Mouse (Mus musculus): Measurements from ENCODE around the gene Emp3. TPM values are rescaled to one million over a fixed set of nuclear protein-coding genes. Genes with fewer than 3 reads are reported as not detected.
"Not testable (repeated sequence)": the region's sequence is repeated elsewhere in the genome, so short reads cannot be mapped to it uniquely, and the experiment has no call there.

Emp3 gene
- polyA plus RNA-seq (2014; fragmentation: Nextera tagmentation; extraction: Ambion mirVana): 5.2 and 32.1 TPM in 2 replicates

GRCm38 (mm10) chr7:45921242-45921621 lies at the start of gene Emp3:
Emp3 (minus strand) TSS chr7:45921404.
- H3K9me3 ChIP-seq (ENCODE audit: control insufficient read depth, low read length): no peaks in the 10 kb centered on the region
- no peaks in the 10 kb centered on the region for H3K27me3 ChIP-seq (ENCODE audit: control insufficient read depth, insufficient read depth, low read length)
- WGBS: 42% methylated on average over 9 of the region's 9 CpGs
- ATAC-seq (ENCODE audit: low FRiP score, low TSS enrichment): no peak
- no peak within 1 kb of the TSS for H3K9ac ChIP-seq (replicated peaks; ENCODE audit: low read length)
- H3K4me3 ChIP-seq (replicated peaks; ENCODE audit: low read depth, low read length): no peak within 1 kb of the TSS
- DNase-seq: no peak
- H3K36me3 ChIP-seq (ENCODE audit: control insufficient read depth, insufficient read depth, low read length): no peaks in the 10 kb centered on the region
- no peak within 1 kb of the TSS; the same call in 1 of the 2 replicates for H3K27ac ChIP-seq (replicated peaks; ENCODE audit: low read depth, low read length)
- peaks cover 19% of the 10 kb centered on the region for H3K4me1 ChIP-seq (ENCODE audit: control insufficient read depth, insufficient read depth, low read length)
- peak within 1 kb of the TSS; percentile 72; the same call in 1 of the 2 replicates for H3K4me2 ChIP-seq (ENCODE audit: low read length)

GRCm38 (mm10) chr7:45956611-45957010 lies 35.4 kb upstream of the Emp3 start:
- Histone ChIP-seq H3K4me3 (replicated peaks; ENCODE audit: low read depth, low read length) (no peak overlapping the region), H3K27ac (replicated peaks; ENCODE audit: low read depth, low read length) (no peak overlapping the region), H3K36me3 (ENCODE audit: control insufficient read depth, insufficient read depth, low read length) (no peaks in the 10 kb centered on the region), H3K4me1 (ENCODE audit: control insufficient read depth, insufficient read depth, low read length) (no peaks in the 10 kb centered on the region), H3K27me3 (ENCODE audit: control insufficient read depth, insufficient read depth, low read length) (no peaks in the 10 kb centered on the region), H3K4me2 (ENCODE audit: low read length) (no peak overlapping the region), H3K9ac (replicated peaks; ENCODE audit: low read length) (no peak overlapping the region), H3K9me3 (ENCODE audit: control insufficient read depth, low read length) (no peaks in the 10 kb centered on the region)
- DNase-seq: no peak
- no peak for ATAC-seq (ENCODE audit: low FRiP score, low TSS enrichment)
- WGBS: 70% methylated on average over 4 of the region's 4 CpGs

GRCm38 (mm10) chr7:45949061-45949460 lies 27.9 kb upstream of the Emp3 start:
- WGBS: 81% methylated on average over 4 of the region's 4 CpGs

GRCm38 (mm10) chr7:45943280-45943679 lies 22.1 kb upstream of the Emp3 start:
- not testable (repeated sequence) for ATAC-seq (ENCODE audit: low FRiP score, low TSS enrichment); DNase-seq; H3K4me3 ChIP-seq (replicated peaks; ENCODE audit: low read depth, low read length); H3K36me3 ChIP-seq (ENCODE audit: control insufficient read depth, insufficient read depth, low read length); H3K27ac ChIP-seq (replicated peaks; ENCODE audit: low read depth, low read length); H3K4me1 ChIP-seq (ENCODE audit: control insufficient read depth, insufficient read depth, low read length); H3K27me3 ChIP-seq (ENCODE audit: control insufficient read depth, insufficient read depth, low read length); H3K4me2 ChIP-seq (ENCODE audit: low read length); H3K9ac ChIP-seq (replicated peaks; ENCODE audit: low read length); H3K9me3 ChIP-seq (ENCODE audit: control insufficient read depth, low read length)
- 82% methylated on average over 1 of the region's 1 CpGs for WGBS

More at GRCm38 (mm10) chr7:45949061-45949460, 27.9 kb upstream of the Emp3 start:
- H3K27me3 ChIP-seq (ENCODE audit: control insufficient read depth, insufficient read depth, low read length): no peaks in the 10 kb centered on the region
- H3K9me3 ChIP-seq (ENCODE audit: control insufficient read depth, low read length): no peaks in the 10 kb centered on the region
- H3K9ac ChIP-seq (replicated peaks; ENCODE audit: low read length): no peak overlapping the region
- H3K36me3 ChIP-seq (ENCODE audit: control insufficient read depth, insufficient read depth, low read length): no peaks in the 10 kb centered on the region
- H3K27ac ChIP-seq (replicated peaks; ENCODE audit: low read depth, low read length): no peak overlapping the region
- no peak overlapping the region for H3K4me3 ChIP-seq (replicated peaks; ENCODE audit: low read depth, low read length)
- H3K4me2 ChIP-seq (ENCODE audit: low read length): no peak overlapping the region
- no peak for ATAC-seq (ENCODE audit: low FRiP score, low TSS enrichment)
- no peak for DNase-seq
- H3K4me1 ChIP-seq (ENCODE audit: control insufficient read depth, insufficient read depth, low read length): no peaks in the 10 kb centered on the region

GRCm38 (mm10) chr7:45941986-45942385 lies 20.8 kb upstream of the Emp3 start:
- H3K27ac ChIP-seq (replicated peaks; ENCODE audit: low read depth, low read length): no peak overlapping the region
- WGBS: 93% methylated on average over 9 of the region's 9 CpGs

GRCm38 (mm10) chr7:45939836-45940235 lies 18.6 kb upstream of the Emp3 start:
- no peak overlapping the region for H3K4me3 ChIP-seq (replicated peaks; ENCODE audit: low read depth, low read length)
- no peaks in the 10 kb centered on the region for H3K36me3 ChIP-seq (ENCODE audit: control insufficient read depth, insufficient read depth, low read length)
- ATAC-seq (ENCODE audit: low FRiP score, low TSS enrichment) (no peak), DNase-seq (no peak)
- no peaks in the 10 kb centered on the region for H3K4me1 ChIP-seq (ENCODE audit: control insufficient read depth, insufficient read depth, low read length)
- H3K9ac ChIP-seq (replicated peaks; ENCODE audit: low read length): no peak overlapping the region
- H3K9me3 ChIP-seq (ENCODE audit: control insufficient read depth, low read length): no peaks in the 10 kb centered on the region
- no peaks in the 10 kb centered on the region for H3K27me3 ChIP-seq (ENCODE audit: control insufficient read depth, insufficient read depth, low read length)
- H3K27ac ChIP-seq (replicated peaks; ENCODE audit: low read depth, low read length): no peak overlapping the region
- 56% methylated on average over 2 of the region's 2 CpGs for WGBS
- no peak overlapping the region for H3K4me2 ChIP-seq (ENCODE audit: low read length)

More at GRCm38 (mm10) chr7:45941986-45942385, 20.8 kb upstream of the Emp3 start:
- no peaks in the 10 kb centered on the region for H3K4me1 ChIP-seq (ENCODE audit: control insufficient read depth, insufficient read depth, low read length)
- no peaks in the 10 kb centered on the region for H3K9me3 ChIP-seq (ENCODE audit: control insufficient read depth, low read length)
- H3K9ac ChIP-seq (replicated peaks; ENCODE audit: low read length): no peak overlapping the region
- H3K4me3 ChIP-seq (replicated peaks; ENCODE audit: low read depth, low read length): no peak overlapping the region
- DNase-seq (no peak), ATAC-seq (ENCODE audit: low FRiP score, low TSS enrichment) (no peak)
- H3K27me3 ChIP-seq (ENCODE audit: control insufficient read depth, insufficient read depth, low read length): no peaks in the 10 kb centered on the region
- H3K4me2 ChIP-seq (ENCODE audit: low read length): no peak overlapping the region
- H3K36me3 ChIP-seq (ENCODE audit: control insufficient read depth, insufficient read depth, low read length): no peaks in the 10 kb centered on the region

- DNase-seq (peak; percentile 83), ATAC-seq (ENCODE audit: low FRiP score, low TSS enrichment) (no peak)
- Histone ChIP-seq H3K9ac (replicated peaks; ENCODE audit: low read length) (no peak overlapping the region), H3K9me3 (ENCODE audit: control insufficient read depth, low read length) (no peaks in the 10 kb centered on the region), H3K4me2 (ENCODE audit: low read length) (no peak overlapping the region), H3K27me3 (ENCODE audit: control insufficient read depth, insufficient read depth, low read length) (no peaks in the 10 kb centered on the region), H3K4me3 (replicated peaks; ENCODE audit: low read depth, low read length) (no peak overlapping the region), H3K27ac (replicated peaks; ENCODE audit: low read depth, low read length) (no peak overlapping the region), H3K36me3 (ENCODE audit: control insufficient read depth, insufficient read depth, low read length) (no peaks in the 10 kb centered on the region), H3K4me1 (ENCODE audit: control insufficient read depth, insufficient read depth, low read length) (no peaks in the 10 kb centered on the region)
- WGBS: 28% methylated on average over 7 of the region's 7 CpGs
Measured at GRCm38 (mm10) chr7:45935114-45935513, 13.9 kb upstream of the Emp3 start.

GRCm38 (mm10) chr7:45933766-45934165 lies 12.6 kb upstream of the Emp3 start:
- 93% methylated on average over 12 of the region's 12 CpGs for WGBS
- H3K4me1 ChIP-seq (ENCODE audit: control insufficient read depth, insufficient read depth, low read length); H3K27me3 ChIP-seq (ENCODE audit: control insufficient read depth, insufficient read depth, low read length); ATAC-seq (ENCODE audit: low FRiP score, low TSS enrichment); H3K9me3 ChIP-seq (ENCODE audit: control insufficient read depth, low read length); H3K4me3 ChIP-seq (replicated peaks; ENCODE audit: low read depth, low read length); DNase-seq; H3K9ac ChIP-seq (replicated peaks; ENCODE audit: low read length); H3K4me2 ChIP-seq (ENCODE audit: low read length); H3K27ac ChIP-seq (replicated peaks; ENCODE audit: low read depth, low read length); H3K36me3 ChIP-seq (ENCODE audit: control insufficient read depth, insufficient read depth, low read length): not testable (repeated sequence)

GRCm38 (mm10) chr7:45929688-45930087 lies 8.5 kb upstream of the Emp3 start:
- no peak overlapping the region for H3K27ac ChIP-seq (replicated peaks; ENCODE audit: low read depth, low read length)
- ATAC-seq (ENCODE audit: low FRiP score, low TSS enrichment) (no peak), DNase-seq (no peak)
- 87% methylated on average over 1 of the region's 1 CpGs for WGBS
- H3K9me3 ChIP-seq (ENCODE audit: control insufficient read depth, low read length): no peaks in the 10 kb centered on the region
- no peaks in the 10 kb centered on the region for H3K4me1 ChIP-seq (ENCODE audit: control insufficient read depth, insufficient read depth, low read length)
- H3K27me3 ChIP-seq (ENCODE audit: control insufficient read depth, insufficient read depth, low read length): no peaks in the 10 kb centered on the region
- H3K4me3 ChIP-seq (replicated peaks; ENCODE audit: low read depth, low read length): no peak overlapping the region
- no peak overlapping the region for H3K4me2 ChIP-seq (ENCODE audit: low read length)
- no peaks in the 10 kb centered on the region for H3K36me3 ChIP-seq (ENCODE audit: control insufficient read depth, insufficient read depth, low read length)
- H3K9ac ChIP-seq (replicated peaks; ENCODE audit: low read length): no peak overlapping the region

Measured in midbrain, embryonic 14.5 days (tissue).